Mouse (Mus musculus) T-cell, adult 2 months (primary cell): ENCODE data around the gene Gmfg.

Experiments
- DNase-seq: peaks from one replicate; pipeline ENCODE4 v3.0.0; 2022; ENCODE audit warnings: low spot score

Gene Gmfg

DNA sequence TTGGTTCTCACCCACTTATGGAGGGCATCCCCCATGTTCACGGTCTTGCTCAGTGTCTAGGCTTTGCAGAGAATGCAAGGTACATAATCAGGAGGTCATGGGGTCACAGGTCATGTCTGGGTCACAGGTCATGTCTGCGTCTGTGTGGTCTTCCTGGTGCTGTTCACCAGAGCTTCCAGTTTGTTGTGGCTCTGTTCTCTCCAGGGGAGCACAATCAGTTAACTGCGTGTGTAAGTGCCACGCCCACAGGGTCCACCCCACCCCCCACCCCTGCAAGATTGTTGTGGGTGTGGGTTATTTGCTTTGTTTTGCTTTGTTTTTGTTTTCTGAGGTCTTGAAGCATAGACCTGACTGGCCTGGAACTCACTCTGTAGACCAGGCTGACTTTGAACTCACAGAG lies 46.9 kb downstream of the Gmfg start:
- DNase-seq = no peak

DNA sequence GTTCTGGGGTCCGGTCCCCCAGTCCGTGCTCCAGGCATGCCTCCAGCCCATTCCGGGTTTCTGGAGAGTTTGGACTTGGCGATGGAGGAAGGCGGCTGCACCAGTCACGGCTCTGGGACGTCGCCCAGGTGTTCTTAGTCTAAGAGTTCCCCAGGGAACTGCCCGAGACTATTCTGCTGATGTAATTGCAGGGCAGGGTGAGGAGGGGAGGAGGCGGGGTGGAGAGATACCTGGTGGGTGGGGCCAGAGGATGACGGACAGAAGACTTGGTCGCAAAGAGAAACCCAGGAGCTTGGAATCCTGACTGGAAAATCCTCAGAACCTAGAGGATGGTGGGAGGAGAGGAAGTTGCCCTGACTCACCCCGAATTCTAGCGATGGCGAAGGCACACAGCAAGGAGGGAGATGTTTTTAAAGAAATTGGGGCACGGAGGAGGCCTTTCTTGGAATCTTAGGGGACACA lies 50.8 kb downstream of the Gmfg start:
- no peak for DNase-seq

- DNase-seq = peak; percentile 41
Observed at GRCm38 (mm10) chr7:28490410-28490809, 53.2 kb downstream of the Gmfg start.

DNA sequence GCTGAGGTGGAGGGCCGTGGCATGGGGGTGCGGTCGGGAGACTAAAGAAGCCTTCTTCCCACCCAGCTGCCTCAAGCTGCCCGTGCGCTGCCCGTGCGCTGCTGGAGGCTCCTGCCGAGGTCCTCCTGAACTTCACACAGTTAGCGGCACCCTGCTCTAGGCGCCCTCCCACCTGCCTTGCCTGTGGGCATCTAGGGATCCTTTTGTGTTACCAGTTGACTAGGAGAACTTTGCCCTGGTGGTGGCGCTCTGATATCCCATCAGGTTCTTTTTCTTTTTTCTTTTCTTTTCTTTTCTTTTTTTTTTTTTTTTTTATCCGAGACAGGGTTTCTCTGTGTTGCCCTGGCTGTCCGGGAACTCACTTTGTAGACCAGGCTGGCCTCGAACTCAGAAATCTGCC lies 53.7 kb downstream of the Gmfg start:
- DNase-seq = peak; percentile 2

- DNase-seq = no peak
Observed at GRCm38 (mm10) chr7:28492310-28492709, 55.1 kb downstream of the Gmfg start.

DNA sequence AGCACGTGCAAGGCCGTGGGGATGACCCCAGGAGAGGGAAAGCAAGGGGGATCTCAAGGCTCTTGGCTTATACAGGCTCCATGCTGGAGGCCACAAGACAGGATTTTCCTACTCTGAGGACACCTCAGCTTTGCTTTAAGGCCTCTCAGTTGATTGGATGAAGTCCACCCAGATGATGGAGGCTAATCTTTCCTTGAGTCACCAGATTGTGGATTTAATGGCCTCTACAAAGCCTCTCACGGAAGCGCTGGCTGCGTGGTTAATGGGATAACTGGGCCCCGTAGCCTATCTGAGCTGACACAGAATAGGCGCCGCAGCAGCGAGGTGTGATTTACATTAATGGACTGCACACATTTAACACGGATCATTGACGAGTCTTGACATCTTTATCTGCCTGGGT lies 58.2 kb downstream of the Gmfg start:
- no peak for DNase-seq
